Mouse (Mus musculus) neural tube, embryonic 10.5 days (tissue): ENCODE measurements around the gene Fam71d.

Experiments used
- DNase-seq: peaks from one replicate; pipeline ENCODE4 v3.0.0-alpha.2; 2017; ENCODE audit warnings: low spot score; ENCODE audit errors: extremely low spot score

The Fam71d gene

GRCm38 (mm10) chr12:78769031-78769713 is 77.8 kb downstream of the Fam71d start:
- DNase-seq: no peak

- DNase-seq: no peak
These were observed 81.9 kb downstream of the Fam71d start for GRCm38 (mm10) chr12:78773211-78773610.

- DNase-seq: no peak
These were observed 86.6 kb downstream of the Fam71d start for GRCm38 (mm10) chr12:78777916-78778315.

GRCm38 (mm10) chr12:78778423-78779067 is 87.2 kb downstream of the Fam71d start:
- no peak for DNase-seq
